Mouse (Mus musculus) heart, postnatal 0 days (tissue): Measurements from ENCODE around the gene Fam173a. TPM values are rescaled to one million over a fixed set of nuclear protein-coding genes. Genes with fewer than 3 reads are reported as not detected.

ENCODE experiments used
- ATAC-seq: fragments of 200-750 bp; cut with Nextera tagmentation; 2 replicates; pipeline ENCODE4 v1.8.0; 2017; ENCODE audit warnings: low read depth, moderate number of reproducible peaks, moderate library complexity; ENCODE audit not compliant: insufficient read depth
- DNase-seq: peaks from one replicate; pipeline ENCODE4 v3.0.0-alpha.2; 2016; ENCODE audit warnings: low spot score
- H3K27ac ChIP-seq: fragments of 300-500 bp; sonication (generic); 2 replicates; pipeline ENCODE4 v1.5.1; 2014; ENCODE audit warnings: low read depth, mild to moderate bottlenecking
- H3K27me3 ChIP-seq: fragments of 300-500 bp; sonication (generic); 2 replicates; pipeline ENCODE4 v1.6.1; 2014; ENCODE audit warnings: low read length, mixed read lengths; ENCODE audit not compliant: control insufficient read depth, insufficient read depth
- H3K36me3 ChIP-seq: fragments of 300-500 bp; sonication (generic); replicated peaks from 2 replicates; pipeline ENCODE4 v1.6.1; 2014; ENCODE audit warnings: low read length, mixed read lengths; ENCODE audit not compliant: control insufficient read depth, insufficient read depth
- H3K4me1 ChIP-seq: fragments of 300-500 bp; sonication (generic); 2 replicates; pipeline ENCODE4 v1.6.1; 2014; ENCODE audit warnings: antibody characterized with exemption; ENCODE audit not compliant: control insufficient read depth, insufficient read depth
- H3K4me2 ChIP-seq: fragments of 300-500 bp; sonication (generic); 2 replicates; pipeline ENCODE4 v1.6.1; 2014; ENCODE audit warnings: low read depth, mild to moderate bottlenecking, low read length, moderate library complexity
- H3K4me3 ChIP-seq: fragments of 300-500 bp; sonication (generic); 2 replicates; pipeline ENCODE4 v1.5.1; 2014; ENCODE audit warnings: low read depth, low read length
- H3K9ac ChIP-seq: fragments of 300-500 bp; sonication (generic); replicated peaks from 2 replicates; pipeline ENCODE4 v1.6.1; 2014; ENCODE audit warnings: low read depth, low read length, mixed read lengths
- H3K9me3 ChIP-seq: fragments of 300-500 bp; sonication (generic); replicated peaks from 2 replicates; pipeline ENCODE4 v1.6.1; 2016; ENCODE audit warnings: low read length; ENCODE audit not compliant: control insufficient read depth
- CTCF ChIP-seq: IDR thresholded peaks from 2 replicates; pipeline ENCODE4 v1.5.1; 2016; ENCODE audit warnings: antibody characterized with exemption, control low read depth, low read depth
- EP300 ChIP-seq: IDR thresholded peaks from 2 replicates; pipeline ENCODE4 v1.6.1; 2016; ENCODE audit warnings: antibody characterized with exemption, low read depth
- WGBS: fragments of 180-500 bp; shearing (Covaris S2); extraction: QIAGEN DNeasy Blood & Tissue Kit; methylation state at CpG from one replicate; pipeline ENCODE4 v1.1.7; 2014; 5-methylcytosine and 5-hydroxymethylcytosine counted together
- polyA plus RNA-seq: library from polyadenylated mRNA; unstranded; fragments of >200 nt; fragmentation: Nextera tagmentation; extraction: Ambion mirVana; gene quantifications from 2 replicates; pipeline ENCODE4 v1.2.1, GENCODE M21; 2015
- total RNA-seq: library from RNA; depleted of rRNA; stranded (reverse); fragments of >200 nt; gene quantifications from 2 replicates; pipeline ENCODE4 v1.2.3, GENCODE M21; 2014; ENCODE audit warnings: low replicate concordance

Gene Fam173a
- total and polyA plus RNA-seq, 2 experiments from 2014 or later, result 32.5 to 55.6 TPM

DNA sequence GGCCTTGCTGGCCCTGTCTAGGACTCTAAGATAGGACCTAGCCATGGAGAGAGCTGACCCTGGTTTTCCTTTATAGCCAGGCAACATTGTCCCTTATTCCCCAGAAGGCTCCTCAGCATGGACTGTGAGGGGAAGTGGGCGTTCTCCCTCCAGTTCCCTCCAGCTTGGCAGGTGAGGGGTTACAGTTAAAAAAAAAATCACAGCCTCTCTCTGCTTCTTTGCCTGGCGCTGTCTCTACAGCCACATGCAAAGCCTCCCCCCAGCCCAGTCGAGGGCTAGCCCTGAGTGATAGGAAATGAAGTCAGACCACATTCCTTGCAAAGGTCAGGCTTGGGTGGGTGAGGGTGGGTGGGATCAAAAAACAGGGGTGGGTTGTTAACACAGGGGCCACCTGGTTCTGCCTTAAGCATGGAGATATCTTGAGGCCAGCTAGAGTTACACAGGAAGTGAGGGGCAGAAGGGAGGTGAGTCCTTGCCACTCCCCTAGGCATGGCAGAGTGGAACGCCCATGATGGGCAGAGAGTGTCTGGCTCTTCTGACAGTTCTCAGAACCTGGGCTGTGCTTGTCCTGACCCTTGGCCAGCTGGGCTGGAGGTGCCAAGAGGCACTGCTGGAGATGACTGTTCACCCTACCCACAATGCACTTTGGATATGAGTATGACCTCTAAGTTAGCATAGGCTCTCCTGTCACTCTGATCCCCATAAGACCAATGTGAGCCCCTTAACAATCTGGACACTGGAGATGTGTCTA is 36.9 kb downstream of the Fam173a start:
- ATAC-seq (no peak), DNase-seq (no peak)
- H3K27me3 ChIP-seq, result no peaks in the 10 kb centered on the region
- H3K9me3 ChIP-seq, result no peaks in the 10 kb centered on the region
- no peak for TF ChIP-seq EP300
- no peak for TF ChIP-seq CTCF
- no peaks in the 10 kb centered on the region for H3K4me1 ChIP-seq
- no peak overlapping the region for H3K4me2 ChIP-seq
- WGBS, result 33% methylated on average over 4 of the region's 4 CpGs
- no peak overlapping the region for H3K9ac ChIP-seq
- no peak overlapping the region for H3K27ac ChIP-seq
- no peak overlapping the region for H3K4me3 ChIP-seq
- no peaks in the 10 kb centered on the region for H3K36me3 ChIP-seq

GRCm38 (mm10) chr17:25755086-25755485 is 37.6 kb downstream of the Fam173a start:
- Histone ChIP-seq H3K9ac (no peak overlapping the region), H3K4me1 (no peaks in the 10 kb centered on the region), H3K9me3 (no peaks in the 10 kb centered on the region), H3K4me3 (no peak overlapping the region), H3K27ac (no peak overlapping the region), H3K36me3 (no peaks in the 10 kb centered on the region), H3K4me2 (no peak overlapping the region), H3K27me3 (no peaks in the 10 kb centered on the region)
- DNase-seq, result no peak
- TF ChIP-seq EP300, result no peak
- no peak for TF ChIP-seq CTCF
- 71% methylated on average over 4 of the region's 4 CpGs for WGBS
- no peak for ATAC-seq

GRCm38 (mm10) chr17:25754241-25754640 is 38.5 kb downstream of the Fam173a start, which contains the start of gene Msln:
Gene Msln, minus strand, starts transcription at chr17:25754378.
- ATAC-seq, result no peak
- no peak within 1 kb of the TSS for H3K4me2 ChIP-seq
- DNase-seq, result no peak
- H3K4me3 ChIP-seq, result no peak within 1 kb of the TSS
- WGBS, result 78% methylated on average over 9 of the region's 9 CpGs
- H3K9ac ChIP-seq, result no peak within 1 kb of the TSS
- no peaks in the 10 kb centered on the region for H3K4me1 ChIP-seq
- H3K27me3 ChIP-seq, result no peaks in the 10 kb centered on the region
- TF ChIP-seq CTCF, result no peak
- TF ChIP-seq EP300, result no peak
- H3K9me3 ChIP-seq, result no peaks in the 10 kb centered on the region
- H3K36me3 ChIP-seq, result no peaks in the 10 kb centered on the region
- no peak within 1 kb of the TSS for H3K27ac ChIP-seq

- Histone ChIP-seq H3K4me3 (no peak overlapping the region), H3K4me1 (no peaks in the 10 kb centered on the region), H3K4me2 (no peak overlapping the region), H3K9me3 (no peaks in the 10 kb centered on the region), H3K27me3 (no peaks in the 10 kb centered on the region), H3K27ac (no peak overlapping the region), H3K36me3 (no peaks in the 10 kb centered on the region), H3K9ac (no peak overlapping the region)
- TF ChIP-seq CTCF, result no peak
- no peak for TF ChIP-seq EP300
- no peak for DNase-seq
- ATAC-seq, result no peak
- WGBS, result 15% methylated on average over 5 of the region's 5 CpGs
These were observed 41.3 kb downstream of the Fam173a start for GRCm38 (mm10) chr17:25751446-25751845.

GRCm38 (mm10) chr17:25749314-25749713 is 43.4 kb downstream of the Fam173a start:
- Histone ChIP-seq H3K27ac (no peak overlapping the region), H3K4me1 (no peaks in the 10 kb centered on the region), H3K4me2 (no peak overlapping the region), H3K4me3 (no peak overlapping the region), H3K9ac (no peak overlapping the region), H3K27me3 (no peaks in the 10 kb centered on the region), H3K9me3 (no peaks in the 10 kb centered on the region), H3K36me3 (no peaks in the 10 kb centered on the region)
- WGBS, result 75% methylated on average over 6 of the region's 6 CpGs
- DNase-seq (no peak), ATAC-seq (no peak)
- TF ChIP-seq CTCF (no peak), EP300 (no peak)

GRCm38 (mm10) chr17:25748238-25748637 is 44.5 kb downstream of the Fam173a start:
- 84% methylated on average over 4 of the region's 4 CpGs for WGBS
- Histone ChIP-seq H3K9me3 (no peaks in the 10 kb centered on the region), H3K36me3 (no peaks in the 10 kb centered on the region), H3K9ac (no peak overlapping the region), H3K4me1 (no peaks in the 10 kb centered on the region), H3K4me3 (no peak overlapping the region), H3K27me3 (no peaks in the 10 kb centered on the region), H3K27ac (no peak overlapping the region), H3K4me2 (no peak overlapping the region)
- no peak for TF ChIP-seq CTCF
- no peak for TF ChIP-seq EP300
- no peak for DNase-seq
- no peak for ATAC-seq
